In the genomic region with DNA sequence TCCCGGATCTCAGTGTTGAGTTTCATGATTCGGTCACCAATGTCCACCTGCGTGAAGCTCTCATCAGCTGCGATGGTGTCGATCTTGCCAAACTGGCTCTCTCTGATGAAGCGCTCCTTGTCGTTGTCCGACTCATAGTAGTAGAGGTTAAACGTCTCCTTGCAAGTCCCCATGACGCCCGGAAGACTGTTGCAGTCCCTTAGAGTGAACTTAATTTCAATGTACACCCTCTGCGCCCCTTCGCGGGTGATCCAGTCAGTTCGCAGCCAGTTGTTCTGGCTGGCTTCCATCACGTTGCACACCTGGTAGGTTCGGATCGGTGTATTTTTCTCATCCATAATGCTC, we compare ENCODE assay signal across 14 mouse cellular contexts. TPM values are rescaled to one million over a fixed set of nuclear protein-coding genes. Genes with fewer than 3 reads are reported as not detected.
DNase-seq lines count a peak whose midpoint lies in the region; ATAC-seq lines count a peak whose summit lies in the region.
"Had no signal": no experiment of that assay in that cellular context is flagged by ENCODE, and none has a peak within 500 bp of the region (broad histone marks: within the 10 kb centered on the region; RNA-seq: fewer than 3 reads in every experiment).

No protein-coding gene starts in this region.

- H3K9ac ChIP-seq in kidney, embryonic 16.5 days (replicated peaks; ENCODE audit: low read length) = no peak overlapping the region
- no peak overlapping the region for H3K9ac ChIP-seq in kidney, embryonic 14.5 days (ENCODE audit: low read depth, low read length)
- peak overlapping the region; percentile 59; the same call in 1 of the 2 replicates for H3K9ac ChIP-seq in embryonic facial prominence, embryonic 13.5 days
- H3K9ac ChIP-seq in hindbrain, embryonic 11.5 days (ENCODE audit: low read depth, low read length) = no peak overlapping the region
- H3K9ac ChIP-seq in midbrain, embryonic 16.5 days (ENCODE audit: low read depth, low read length) = no peak overlapping the region; the same call in 1 of the 2 replicates
- no peak overlapping the region for H3K9ac ChIP-seq in liver, embryonic 11.5 days (ENCODE audit: low read depth, low read length)
- H3K9ac ChIP-seq: heart, embryonic 15.5 days had no signal

- H3K4me2 ChIP-seq in kidney, embryonic 16.5 days (replicated peaks; ENCODE audit: low read depth, low read length) = peak overlapping the region; percentile 8; the same call in 1 of the 2 replicates
- H3K4me2 ChIP-seq in kidney, embryonic 14.5 days (replicated peaks; ENCODE audit: low read depth, low read length) = no peak overlapping the region
- H3K4me2 ChIP-seq in embryonic facial prominence, embryonic 13.5 days = peak overlapping the region; percentile 55
- H3K4me2 ChIP-seq in hindbrain, embryonic 11.5 days (replicated peaks; ENCODE audit: low read depth, low read length) = peak overlapping the region; percentile 35; the same call in 1 of the 2 replicates
- H3K4me2 ChIP-seq in midbrain, embryonic 16.5 days (ENCODE audit: low read length) = peak overlapping the region; percentile 55
- H3K4me2 ChIP-seq in liver, embryonic 11.5 days = no peak overlapping the region
- H3K4me2 ChIP-seq: heart, embryonic 15.5 days had no signal

- H3K4me1 ChIP-seq in kidney, embryonic 16.5 days (ENCODE audit: insufficient read depth, low read length) = peaks cover 38% of the 10 kb centered on the region
- H3K4me1 ChIP-seq in kidney, embryonic 14.5 days (ENCODE audit: control insufficient read depth, insufficient read depth, low read length) = peaks cover 20% of the 10 kb centered on the region
- peaks cover 83% of the 10 kb centered on the region for H3K4me1 ChIP-seq in embryonic facial prominence, embryonic 13.5 days
- peaks cover 15% of the 10 kb centered on the region for H3K4me1 ChIP-seq in hindbrain, embryonic 11.5 days (replicated peaks; ENCODE audit: control insufficient read depth, insufficient read depth, low read length)
- peaks cover 65% of the 10 kb centered on the region for H3K4me1 ChIP-seq in midbrain, embryonic 16.5 days (ENCODE audit: control insufficient read depth, insufficient read depth, low read length)
- no peaks in the 10 kb centered on the region for H3K4me1 ChIP-seq in liver, embryonic 11.5 days (replicated peaks; ENCODE audit: control insufficient read depth, insufficient read depth, low read length)

- WGBS in kidney, embryonic 16.5 days = 90% methylated on average over 18 of the region's 18 CpGs
- WGBS in kidney, embryonic 14.5 days = 87% methylated on average over 18 of the region's 18 CpGs
- 78% methylated on average over 18 of the region's 18 CpGs for WGBS in embryonic facial prominence, embryonic 13.5 days
- 80% methylated on average over 18 of the region's 18 CpGs for WGBS in hindbrain, embryonic 11.5 days
- WGBS in midbrain, embryonic 16.5 days = 83% methylated on average over 18 of the region's 18 CpGs
- 85% methylated on average over 18 of the region's 18 CpGs for WGBS in liver, embryonic 11.5 days

- no peak overlapping the region for H3K27ac ChIP-seq in kidney, embryonic 16.5 days (ENCODE audit: low read length)
- H3K27ac ChIP-seq in kidney, embryonic 14.5 days (ENCODE audit: low read depth, low read length) = no peak overlapping the region
- no peak overlapping the region for H3K27ac ChIP-seq in embryonic facial prominence, embryonic 13.5 days
- H3K27ac ChIP-seq in hindbrain, embryonic 11.5 days (ENCODE audit: low read depth, low read length) = no peak overlapping the region
- H3K27ac ChIP-seq in midbrain, embryonic 16.5 days (ENCODE audit: low read length) = no peak overlapping the region
- no peak overlapping the region for H3K27ac ChIP-seq in liver, embryonic 11.5 days (ENCODE audit: low read depth, low read length)
- H3K27ac ChIP-seq: heart, embryonic 15.5 days had no signal

- H3K27me3 ChIP-seq in kidney, embryonic 16.5 days (ENCODE audit: insufficient read depth, low read length) = no peaks in the 10 kb centered on the region
- no peaks in the 10 kb centered on the region for H3K27me3 ChIP-seq in kidney, embryonic 14.5 days (ENCODE audit: control insufficient read depth, insufficient read depth, low read length)
- no peaks in the 10 kb centered on the region for H3K27me3 ChIP-seq in embryonic facial prominence, embryonic 13.5 days
- H3K27me3 ChIP-seq in hindbrain, embryonic 11.5 days (ENCODE audit: control insufficient read depth, insufficient read depth, low read length) = no peaks in the 10 kb centered on the region
- H3K27me3 ChIP-seq in midbrain, embryonic 16.5 days (ENCODE audit: control insufficient read depth, insufficient read depth, low read depth, low read length) = no peaks in the 10 kb centered on the region
- H3K27me3 ChIP-seq in liver, embryonic 11.5 days (replicated peaks; ENCODE audit: control insufficient read depth, insufficient read depth, low read length) = no peaks in the 10 kb centered on the region; the same call in 1 of the 2 replicates

- ATAC-seq in kidney, embryonic 16.5 days (ENCODE audit: low FRiP score, low TSS enrichment) = no peak
- ATAC-seq in kidney, embryonic 14.5 days (ENCODE audit: low FRiP score, low TSS enrichment) = no peak
- 0 out of 2 replicates have a peak, but pooled peaks have one; percentile 3 for ATAC-seq in embryonic facial prominence, embryonic 13.5 days (ENCODE audit: insufficient number of reproducible peaks, insufficient read depth, low FRiP score, low TSS enrichment, low read depth)
- no peak for ATAC-seq in hindbrain, embryonic 11.5 days (ENCODE audit: low FRiP score)
- ATAC-seq in midbrain, embryonic 16.5 days = no peak
- no peak for ATAC-seq in granulocyte monocyte progenitor cell, adult 5-6 weeks (replicated peaks; ENCODE audit: poor library complexity, severe bottlenecking)
- no peak for ATAC-seq in liver, embryonic 11.5 days (replicated peaks; ENCODE audit: low FRiP score)
- ATAC-seq: intestine, embryonic 16.5 days; lung, postnatal 0 days had no signal

- H3K9me3 ChIP-seq in kidney, embryonic 16.5 days (ENCODE audit: low read length) = no peaks in the 10 kb centered on the region
- no peaks in the 10 kb centered on the region for H3K9me3 ChIP-seq in kidney, embryonic 14.5 days (ENCODE audit: control insufficient read depth, low read length)
- H3K9me3 ChIP-seq in embryonic facial prominence, embryonic 13.5 days = no peaks in the 10 kb centered on the region
- H3K9me3 ChIP-seq in hindbrain, embryonic 11.5 days (ENCODE audit: control insufficient read depth, low read length) = no peaks in the 10 kb centered on the region
- no peaks in the 10 kb centered on the region for H3K9me3 ChIP-seq in midbrain, embryonic 16.5 days (replicated peaks; ENCODE audit: control insufficient read depth, low read length, poor library complexity, severe bottlenecking)
- no peaks in the 10 kb centered on the region for H3K9me3 ChIP-seq in liver, embryonic 11.5 days (ENCODE audit: control insufficient read depth, low read length)
- H3K9me3 ChIP-seq: heart, embryonic 15.5 days had no signal

- DNase-seq in hindbrain, embryonic 11.5 days (ENCODE audit: low spot score) = no peak
- no peak for DNase-seq in cerebellum, postnatal 4 days (ENCODE audit: low spot score in 2 of 2)
- no peak for DNase-seq in liver, embryonic 11.5 days (ENCODE audit: low spot score)
- DNase-seq: cerebellum, adult 9-11 months; spleen, adult 18-20 months had no signal

- H3K36me3 ChIP-seq in kidney, embryonic 16.5 days (ENCODE audit: insufficient read depth, low read length) = peaks cover 13% of the 10 kb centered on the region; the same call in 1 of the 2 replicates
- peaks cover 19% of the 10 kb centered on the region; the same call in 1 of the 2 replicates for H3K36me3 ChIP-seq in kidney, embryonic 14.5 days (ENCODE audit: control insufficient read depth, insufficient read depth, low read length)
- H3K36me3 ChIP-seq in embryonic facial prominence, embryonic 13.5 days = peaks cover 57% of the 10 kb centered on the region
- no peaks in the 10 kb centered on the region for H3K36me3 ChIP-seq in hindbrain, embryonic 11.5 days (ENCODE audit: control insufficient read depth, insufficient read depth, low read length)
- H3K36me3 ChIP-seq in midbrain, embryonic 16.5 days (ENCODE audit: control insufficient read depth, insufficient read depth, low read length) = no peaks in the 10 kb centered on the region
- no peaks in the 10 kb centered on the region for H3K36me3 ChIP-seq in liver, embryonic 11.5 days (ENCODE audit: control insufficient read depth, insufficient read depth, low read length)

- no peak overlapping the region for H3K4me3 ChIP-seq in kidney, embryonic 16.5 days (ENCODE audit: low read length)
- no peak overlapping the region for H3K4me3 ChIP-seq in kidney, embryonic 14.5 days (ENCODE audit: low read length)
- H3K4me3 ChIP-seq in embryonic facial prominence, embryonic 13.5 days = peak overlapping the region; percentile 35
- 0 out of 2 replicates have a peak overlapping the region, but pooled peaks have one; percentile 16 for H3K4me3 ChIP-seq in hindbrain, embryonic 11.5 days (ENCODE audit: low read depth, low read length)
- peak overlapping the region; percentile 33; the same call in 1 of the 2 replicates for H3K4me3 ChIP-seq in midbrain, embryonic 16.5 days (ENCODE audit: low read depth, low read length)
- H3K4me3 ChIP-seq in liver, embryonic 11.5 days (ENCODE audit: low read depth, low read length) = no peak overlapping the region
- H3K4me3 ChIP-seq: heart, embryonic 15.5 days had no signal

RNA-seq across cellular contexts. Expression of gene Epha4, which starts 8.1 kb away (rescaled TPM):
- 17.0 and 19.6 TPM in 2 replicates for polyA plus RNA-seq in kidney, embryonic 16.5 days (2015; fragmentation: Nextera tagmentation; extraction: Ambion mirVana)
- polyA plus RNA-seq in kidney, embryonic 14.5 days (2014; fragmentation: Nextera tagmentation; extraction: Ambion mirVana) = 12.1 and 24.0 TPM in 2 replicates
- polyA plus RNA-seq in embryonic facial prominence, embryonic 13.5 days (2015; fragmentation: Nextera tagmentation; extraction: Ambion mirVana) = 65.9 and 70.7 TPM in 2 replicates
- 25.9 and 28.0 TPM in 2 replicates for polyA plus RNA-seq in hindbrain, embryonic 11.5 days (2014; fragmentation: Nextera tagmentation; extraction: Ambion mirVana)
- 30.4 and 36.8 TPM in 2 replicates for polyA plus RNA-seq in midbrain, embryonic 16.5 days (2015; fragmentation: Nextera tagmentation; extraction: Ambion mirVana)
- total RNA-seq in granulocyte monocyte progenitor cell, adult 5-6 weeks (2014; fragmentation: Nextera tagmentation) = not detected in 2 replicates
- total RNA-seq in granulocyte monocyte progenitor cell, adult 5-6 weeks (2017) = 0.31 TPM in 1 of 2 replicates, not detected in the other
- 5.6 and 6.8 TPM in 2 replicates for polyA plus RNA-seq in liver, embryonic 11.5 days (2014; fragmentation: Nextera tagmentation; extraction: Ambion mirVana)
- total RNA-seq: MEL had no signal

Comparison
In these comparisons a context has a peak if more than half of its experiments do, and no peak if none do; other contexts are left out.
1. H3K4me2 ChIP-seq: peak in kidney, embryonic 16.5 days (single experiment), embryonic facial prominence, embryonic 13.5 days (single experiment), hindbrain, embryonic 11.5 days (single experiment) and midbrain, embryonic 16.5 days (single experiment); none in kidney, embryonic 14.5 days (single experiment) and liver, embryonic 11.5 days (single experiment).
2. H3K4me3 ChIP-seq: peak in embryonic facial prominence, embryonic 13.5 days (single experiment), hindbrain, embryonic 11.5 days (single experiment) and midbrain, embryonic 16.5 days (single experiment); none in kidney, embryonic 16.5 days (single experiment), kidney, embryonic 14.5 days (single experiment) and liver, embryonic 11.5 days (single experiment).